Mouse (Mus musculus): ENCODE results near the gene Tmem39a. TPM values are rescaled to one million over a fixed set of nuclear protein-coding genes. Genes with fewer than 3 reads are reported as not detected.

Gene Tmem39a
- polyA plus RNA-seq, 1 experiment = 35.7 TPM

DNA sequence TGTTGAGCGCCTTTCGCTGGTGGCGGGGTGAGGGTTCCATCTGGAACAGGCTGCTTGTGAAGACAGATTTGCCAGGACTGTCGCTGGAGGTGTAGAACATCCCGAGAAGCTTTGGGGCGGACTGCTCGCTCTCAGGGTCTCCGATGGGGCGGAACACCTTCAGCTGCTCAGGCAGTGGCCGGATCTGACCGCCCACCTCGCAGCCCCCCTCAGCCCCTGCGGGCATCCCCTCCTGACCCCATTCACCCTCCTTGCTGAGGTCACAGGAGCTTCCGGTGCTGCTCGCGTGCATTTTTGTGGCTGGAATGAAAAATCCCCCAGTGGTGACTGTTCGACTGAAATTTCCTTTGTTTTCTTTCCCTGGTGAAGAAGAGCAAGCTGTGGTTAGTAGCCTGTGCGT lies 50.6 kb downstream of the Tmem39a start:
- Histone ChIP-seq H3K4me3 (replicated peaks; ENCODE audit: control insufficient read depth, low read depth, low read length) (no peak overlapping the region), H3K4me1 (ENCODE audit: control insufficient read depth, insufficient read depth, low read length) (no peaks in the 10 kb centered on the region), H3K27ac (ENCODE audit: control insufficient read depth, insufficient read depth, low read depth, low read length, poor library complexity) (no peak overlapping the region)
- TF ChIP-seq CTCF (IDR thresholded peaks at IDR 0.05; ENCODE audit: control insufficient read depth, insufficient read depth, low read length) = no peak
- TF ChIP-seq POLR2A (IDR thresholded peaks at IDR 0.05; ENCODE audit: borderline replicate concordance, control insufficient read depth, low read depth, low read length) = no peak
- 86% methylated on average over 18 of the region's 18 CpGs for WGBS

DNA sequence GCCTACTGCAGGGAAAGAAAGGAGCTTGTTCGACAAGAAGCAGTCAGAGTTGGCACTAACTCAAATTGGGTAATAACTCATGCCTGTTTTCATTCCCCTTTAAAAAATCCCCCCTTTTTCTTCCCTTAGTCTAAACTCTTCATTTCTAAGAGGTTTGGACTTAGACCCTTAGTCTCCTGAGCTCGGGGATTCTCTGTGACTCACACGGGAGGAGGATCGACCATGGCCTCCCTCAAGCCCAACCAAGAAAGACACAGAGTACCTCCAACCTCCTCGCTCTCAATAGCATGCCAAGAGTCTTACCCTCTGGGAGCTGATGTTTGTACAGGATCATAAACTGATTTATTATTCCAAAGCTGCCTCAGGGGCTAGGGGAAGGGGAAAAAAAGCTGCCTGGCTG lies 54.1 kb downstream of the Tmem39a start:
- H3K4me1 ChIP-seq (ENCODE audit: control insufficient read depth, insufficient read depth, low read length) = no peaks in the 10 kb centered on the region
- 79% methylated on average over 5 of the region's 5 CpGs for WGBS
- H3K27ac ChIP-seq (ENCODE audit: control insufficient read depth, insufficient read depth, low read depth, low read length, poor library complexity) = no peak overlapping the region
- no peak for TF ChIP-seq POLR2A (IDR thresholded peaks at IDR 0.05; ENCODE audit: borderline replicate concordance, control insufficient read depth, low read depth, low read length)
- no peak for TF ChIP-seq CTCF (IDR thresholded peaks at IDR 0.05; ENCODE audit: control insufficient read depth, insufficient read depth, low read length)
- H3K4me3 ChIP-seq (replicated peaks; ENCODE audit: control insufficient read depth, low read depth, low read length) = no peak overlapping the region

DNA sequence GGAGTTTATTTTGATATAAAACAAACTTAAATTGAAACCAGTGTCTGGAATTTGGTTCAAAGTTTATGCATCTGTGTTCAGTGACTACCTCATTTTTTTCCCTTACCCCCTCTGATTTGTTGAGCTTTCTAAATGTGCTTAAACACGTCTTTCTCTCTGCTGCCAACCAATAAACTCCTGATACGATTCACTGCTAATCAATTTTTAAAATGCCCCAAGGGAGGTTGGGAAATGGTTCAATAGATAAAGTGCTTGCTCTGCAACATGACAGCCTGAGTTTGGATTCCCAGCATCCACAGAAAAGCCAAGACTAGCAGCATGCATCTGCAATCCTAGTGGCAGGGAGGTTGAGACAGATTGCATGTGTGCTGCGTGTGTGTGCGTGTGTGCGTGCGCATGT lies 55.1 kb downstream of the Tmem39a start:
- H3K27ac ChIP-seq (ENCODE audit: control insufficient read depth, insufficient read depth, low read depth, low read length, poor library complexity) = no peak overlapping the region
- H3K4me1 ChIP-seq (ENCODE audit: control insufficient read depth, insufficient read depth, low read length) = no peaks in the 10 kb centered on the region
- no peak for TF ChIP-seq POLR2A (IDR thresholded peaks at IDR 0.05; ENCODE audit: borderline replicate concordance, control insufficient read depth, low read depth, low read length)
- no peak for TF ChIP-seq CTCF (IDR thresholded peaks at IDR 0.05; ENCODE audit: control insufficient read depth, insufficient read depth, low read length)
- 88% methylated on average over 6 of the region's 6 CpGs for WGBS
- peak overlapping the region; percentile 4 for H3K4me3 ChIP-seq (replicated peaks; ENCODE audit: control insufficient read depth, low read depth, low read length)

DNA sequence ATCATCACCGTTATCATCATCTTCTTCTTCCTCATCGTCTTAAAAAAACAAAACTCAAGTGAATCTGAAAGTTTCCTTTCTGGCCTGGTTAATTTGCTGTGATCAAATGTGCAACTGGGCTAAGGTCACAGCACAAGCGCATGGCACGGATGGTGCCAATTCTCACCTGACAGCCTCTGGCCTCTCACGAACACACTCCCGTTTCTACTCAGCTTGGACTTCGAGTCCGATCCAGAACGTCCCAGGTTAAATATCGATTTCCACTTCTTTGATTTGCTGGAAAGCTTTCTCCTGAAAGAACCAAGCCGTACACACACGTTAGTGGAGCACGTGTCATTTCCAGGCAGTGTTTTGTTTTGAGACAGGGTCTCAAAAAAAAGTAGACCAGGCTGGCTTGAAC lies 59.5 kb downstream of the Tmem39a start:
- Histone ChIP-seq H3K4me1 (ENCODE audit: control insufficient read depth, insufficient read depth, low read length) (no peaks in the 10 kb centered on the region), H3K4me3 (replicated peaks; ENCODE audit: control insufficient read depth, low read depth, low read length) (no peak overlapping the region), H3K27ac (ENCODE audit: control insufficient read depth, insufficient read depth, low read depth, low read length, poor library complexity) (no peak overlapping the region)
- TF ChIP-seq POLR2A (IDR thresholded peaks at IDR 0.05; ENCODE audit: borderline replicate concordance, control insufficient read depth, low read depth, low read length) = no peak
- WGBS = 92% methylated on average over 13 of the region's 13 CpGs

GRCm38 (mm10) chr16:38619054-38619453 lies 60.6 kb downstream of the Tmem39a start:
- WGBS = 29% methylated on average over 6 of the region's 6 CpGs
- Histone ChIP-seq H3K27ac (ENCODE audit: control insufficient read depth, insufficient read depth, low read depth, low read length, poor library complexity) (no peak overlapping the region), H3K4me1 (ENCODE audit: control insufficient read depth, insufficient read depth, low read length) (no peaks in the 10 kb centered on the region), H3K4me3 (replicated peaks; ENCODE audit: control insufficient read depth, low read depth, low read length) (no peak overlapping the region)
- no peak for TF ChIP-seq POLR2A (IDR thresholded peaks at IDR 0.05; ENCODE audit: borderline replicate concordance, control insufficient read depth, low read depth, low read length)
- peak; percentile 87 for TF ChIP-seq CTCF (IDR thresholded peaks at IDR 0.05; ENCODE audit: control insufficient read depth, insufficient read depth, low read length)

- TF ChIP-seq POLR2A (IDR thresholded peaks at IDR 0.05; ENCODE audit: borderline replicate concordance, control insufficient read depth, low read depth, low read length) = no peak
- no peak for TF ChIP-seq CTCF (IDR thresholded peaks at IDR 0.05; ENCODE audit: control insufficient read depth, insufficient read depth, low read length)
- WGBS = 86% methylated on average over 16 of the region's 16 CpGs
- Histone ChIP-seq H3K27ac (ENCODE audit: control insufficient read depth, insufficient read depth, low read depth, low read length, poor library complexity) (no peak overlapping the region), H3K4me3 (replicated peaks; ENCODE audit: control insufficient read depth, low read depth, low read length) (no peak overlapping the region), H3K4me1 (ENCODE audit: control insufficient read depth, insufficient read depth, low read length) (no peaks in the 10 kb centered on the region)
These were observed 62.4 kb downstream of the Tmem39a start for GRCm38 (mm10) chr16:38620696-38621450.

DNA sequence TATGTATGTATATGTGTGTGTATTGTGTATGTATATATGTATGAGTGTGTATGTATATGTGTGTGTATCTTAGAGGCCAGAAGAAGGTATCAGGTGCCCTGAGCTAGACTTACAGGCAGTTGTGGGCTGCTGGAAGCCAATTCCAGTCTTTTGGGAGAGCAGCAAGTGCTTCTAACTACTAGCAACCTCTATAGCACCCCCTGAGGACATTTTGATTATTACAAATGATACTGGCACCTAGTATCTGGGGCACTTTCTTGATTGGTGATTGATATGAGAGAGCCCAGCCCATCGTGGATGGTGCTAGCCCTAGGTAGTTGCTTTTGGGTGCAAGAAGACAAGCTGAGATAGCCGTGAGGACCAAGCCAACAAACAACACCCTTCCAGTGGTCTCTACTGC lies 63.8 kb downstream of the Tmem39a start:
- Histone ChIP-seq H3K4me3 (replicated peaks; ENCODE audit: control insufficient read depth, low read depth, low read length) (no peak overlapping the region), H3K4me1 (ENCODE audit: control insufficient read depth, insufficient read depth, low read length) (no peaks in the 10 kb centered on the region), H3K27ac (ENCODE audit: control insufficient read depth, insufficient read depth, low read depth, low read length, poor library complexity) (no peak overlapping the region)
- TF ChIP-seq CTCF (IDR thresholded peaks at IDR 0.05; ENCODE audit: control insufficient read depth, insufficient read depth, low read length) (no peak), POLR2A (IDR thresholded peaks at IDR 0.05; ENCODE audit: borderline replicate concordance, control insufficient read depth, low read depth, low read length) (no peak)
- WGBS = 66% methylated on average over 2 of the region's 2 CpGs

DNA sequence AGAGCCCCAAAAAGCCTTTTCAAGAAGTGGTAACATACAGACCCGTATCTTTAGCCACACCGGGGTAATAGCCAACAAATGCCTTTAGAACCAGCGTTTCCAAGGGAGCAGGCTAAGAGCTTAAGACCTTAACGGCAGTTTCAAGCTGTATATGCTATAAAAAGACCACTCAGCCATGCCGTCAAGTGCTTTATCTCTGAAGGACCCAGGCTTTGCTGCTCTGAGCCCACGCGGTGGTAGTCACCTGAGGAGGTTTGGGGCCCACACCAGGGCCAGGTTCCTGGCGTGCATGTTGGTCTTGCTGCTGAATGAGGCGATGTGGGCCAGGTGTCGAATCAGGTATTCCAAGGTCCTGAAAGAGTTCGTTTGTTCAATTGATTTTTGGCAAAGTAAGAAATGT lies 65.8 kb downstream of the Tmem39a start:
- WGBS = 82% methylated on average over 11 of the region's 11 CpGs
- no peak for TF ChIP-seq POLR2A (IDR thresholded peaks at IDR 0.05; ENCODE audit: borderline replicate concordance, control insufficient read depth, low read depth, low read length)
- TF ChIP-seq CTCF (IDR thresholded peaks at IDR 0.05; ENCODE audit: control insufficient read depth, insufficient read depth, low read length) = no peak
- Histone ChIP-seq H3K4me3 (replicated peaks; ENCODE audit: control insufficient read depth, low read depth, low read length) (no peak overlapping the region), H3K27ac (ENCODE audit: control insufficient read depth, insufficient read depth, low read depth, low read length, poor library complexity) (no peak overlapping the region), H3K4me1 (ENCODE audit: control insufficient read depth, insufficient read depth, low read length) (no peaks in the 10 kb centered on the region)

- Histone ChIP-seq H3K27ac (ENCODE audit: control insufficient read depth, insufficient read depth, low read depth, low read length, poor library complexity) (no peak overlapping the region), H3K4me1 (ENCODE audit: control insufficient read depth, insufficient read depth, low read length) (no peaks in the 10 kb centered on the region), H3K4me3 (replicated peaks; ENCODE audit: control insufficient read depth, low read depth, low read length) (no peak overlapping the region)
- WGBS = 79% methylated on average over 7 of the region's 7 CpGs
- TF ChIP-seq CTCF (IDR thresholded peaks at IDR 0.05; ENCODE audit: control insufficient read depth, insufficient read depth, low read length) = no peak
- no peak for TF ChIP-seq POLR2A (IDR thresholded peaks at IDR 0.05; ENCODE audit: borderline replicate concordance, control insufficient read depth, low read depth, low read length)
These were observed 66.9 kb downstream of the Tmem39a start for GRCm38 (mm10) chr16:38625411-38625810.

Measured in bone marrow, adult 2 months (tissue).